Mouse (Mus musculus) MEL (cell line): ENCODE results near the gene Slfn4. TPM values are rescaled to one million over a fixed set of nuclear protein-coding genes. Genes with fewer than 3 reads are reported as not detected.

Experiments used
- DNase-seq: peaks from one replicate; pipeline ENCODE4 v3.0.0; 2011; ENCODE audit warnings: low read depth, low spot score
- H3K27ac ChIP-seq: 2 replicates; pipeline ENCODE4 v1.5.1; 2012; ENCODE audit warnings: low read depth, mild to moderate bottlenecking, control low read depth, low read length, moderate library complexity; ENCODE audit not compliant: control insufficient read depth
- H3K27me3 ChIP-seq, 2 experiments: fragments of 150-350 bp in 1 of 2; sonication (generic) in 1 of 2; 2 replicates each; pipeline ENCODE4 v1.6.1; 2012; ENCODE audit warnings: low read length in 2 of 2, mild to moderate bottlenecking in 2 of 2, improper control_type of control experiment in 1 of 2, moderate library complexity in 1 of 2; ENCODE audit not compliant: insufficient read depth in 2 of 2, control insufficient read depth in 1 of 2
- H3K36me3 ChIP-seq, 2 experiments: 2 replicates each; pipeline ENCODE4 v1.6.1; 2012 to 2014; ENCODE audit warnings: low read length in 2 of 2, improper control_type of control experiment in 1 of 2, inconsistent platforms in 1 of 2, mild to moderate bottlenecking in 1 of 2; ENCODE audit not compliant: insufficient read depth in 2 of 2, control insufficient read depth in 1 of 2
- H3K4me1 ChIP-seq, 2 experiments: fragments of 150-350 bp in 1 of 2; sonication (generic) in 1 of 2; 2 replicates each; pipeline ENCODE4 v1.6.1; 2012; ENCODE audit warnings: low read length in 2 of 2, improper control_type of control experiment in 1 of 2, mild to moderate bottlenecking in 1 of 2; ENCODE audit not compliant: insufficient read depth in 2 of 2, control insufficient read depth in 1 of 2
- H3K4me3 ChIP-seq, 2 experiments: fragments of 150-350 bp in 1 of 2; sonication (generic) in 1 of 2; 2 replicates each; pipeline ENCODE4 v1.5.1; 2012; ENCODE audit warnings: low read depth in 2 of 2, low read length in 2 of 2, mild to moderate bottlenecking in 2 of 2, moderate library complexity in 2 of 2, control low read depth in 1 of 2, improper control_type of control experiment in 1 of 2; ENCODE audit not compliant: control insufficient read depth in 1 of 2, insufficient read depth in 1 of 2
- H3K79me2 ChIP-seq: 2 replicates; pipeline ENCODE4 v1.6.1; 2012; ENCODE audit warnings: mild to moderate bottlenecking, low read length, moderate library complexity; ENCODE audit not compliant: control insufficient read depth, poor library complexity, insufficient read depth
- H3K9ac ChIP-seq: 2 replicates; pipeline ENCODE4 v1.6.1; 2012; ENCODE audit warnings: low read depth, mild to moderate bottlenecking, control low read depth, low read length, moderate library complexity; ENCODE audit not compliant: control insufficient read depth, poor library complexity, severe bottlenecking
- H3K9me3 ChIP-seq: fragments of 150-350 bp; sonication (generic); replicated peaks from 2 replicates; pipeline ENCODE4 v1.6.1; 2012; ENCODE audit warnings: mild to moderate bottlenecking, low read length, improper control_type of control experiment, moderate library complexity; ENCODE audit not compliant: insufficient read depth
- BHLHE40 ChIP-seq: IDR thresholded peaks from 2 replicates; pipeline ENCODE4 v1.6.1; 2012; ENCODE audit warnings: low read depth, mild to moderate bottlenecking, inconsistent platforms, low read length, improper control_type of control experiment, borderline replicate concordance
- CHD1 ChIP-seq: IDR thresholded peaks from 2 replicates; pipeline ENCODE4 v1.6.1; 2012; ENCODE audit warnings: low read depth, mild to moderate bottlenecking, inconsistent platforms, low read length, improper control_type of control experiment
- CHD2 ChIP-seq: IDR thresholded peaks from 2 replicates; pipeline ENCODE4 v1.6.1; 2011; ENCODE audit warnings: low read length, improper control_type of control experiment
- CTCF ChIP-seq, 3 experiments: IDR thresholded peaks in 2 of 3; conservative IDR thresholded peaks in 1 of 3; 2 replicates each; pipeline ENCODE4 v1.5.1; 2011 to 2012; ENCODE audit warnings: low read length in 3 of 3, low read depth in 2 of 3, mild to moderate bottlenecking in 2 of 3, improper control_type of control experiment in 1 of 3, inconsistent platforms in 1 of 3, mixed read lengths in 1 of 3, moderate library complexity in 1 of 3; ENCODE audit not compliant: control insufficient read depth in 1 of 3, insufficient read depth in 1 of 3, poor library complexity in 1 of 3, severe bottlenecking in 1 of 3
- E2F4 ChIP-seq: IDR thresholded peaks from 2 replicates; pipeline ENCODE4 v1.6.1; 2011; ENCODE audit warnings: low read depth, low read length, improper control_type of control experiment, borderline replicate concordance
- ELF1 ChIP-seq: IDR thresholded peaks from 2 replicates; pipeline ENCODE4 v1.6.1; 2014; ENCODE audit warnings: low read depth, mild to moderate bottlenecking, inconsistent platforms, low read length, improper control_type of control experiment, moderate library complexity
- EP300 ChIP-seq, 2 experiments: IDR thresholded peaks; 2 replicates each; pipeline ENCODE4 v1.6.1; 2011; ENCODE audit warnings: improper control_type of control experiment in 2 of 2, low read length in 2 of 2, low read depth in 1 of 2, mild to moderate bottlenecking in 1 of 2
- ETS1 ChIP-seq: IDR thresholded peaks from 2 replicates; pipeline ENCODE4 v1.6.1; 2012; ENCODE audit warnings: low read depth, mild to moderate bottlenecking, inconsistent platforms, low read length, improper control_type of control experiment, moderate library complexity
- GABPA ChIP-seq: IDR thresholded peaks from 2 replicates; pipeline ENCODE4 v1.6.1; 2012; ENCODE audit warnings: low read depth, mild to moderate bottlenecking, inconsistent platforms, low read length, improper control_type of control experiment, moderate library complexity
- GATA1 ChIP-seq: IDR thresholded peaks from 2 replicates; pipeline ENCODE4 v1.6.1; 2011; ENCODE audit warnings: low read depth, low read length, improper control_type of control experiment
- JUND ChIP-seq: IDR thresholded peaks from 2 replicates; pipeline ENCODE4 v1.6.1; 2011; ENCODE audit warnings: low read depth, mild to moderate bottlenecking, improper control_type of control experiment, low read length
- KAT2A ChIP-seq: conservative IDR thresholded peaks from 2 replicates; pipeline ENCODE4 v1.6.1; 2012; ENCODE audit warnings: low read depth, low read length, improper control_type of control experiment, inconsistent platforms
- MAFK ChIP-seq: IDR thresholded peaks from 2 replicates; pipeline ENCODE4 v1.6.1; 2011; ENCODE audit warnings: low read depth, mild to moderate bottlenecking, low read length, improper control_type of control experiment, borderline replicate concordance
- MAX ChIP-seq: IDR thresholded peaks from 2 replicates; pipeline ENCODE4 v1.6.1; 2011; ENCODE audit warnings: low read length, improper control_type of control experiment
- MAZ ChIP-seq: IDR thresholded peaks from 2 replicates; pipeline ENCODE4 v1.6.1; 2012; ENCODE audit warnings: low read depth, mild to moderate bottlenecking, inconsistent platforms, low read length, improper control_type of control experiment
- MEF2A ChIP-seq: IDR thresholded peaks from 2 replicates; pipeline ENCODE4 v1.6.1; 2014; ENCODE audit warnings: low read depth, mild to moderate bottlenecking, inconsistent platforms, low read length, improper control_type of control experiment; ENCODE audit not compliant: poor library complexity, insufficient replicate concordance, severe bottlenecking; ENCODE audit errors: extremely low read depth
- MXI1 ChIP-seq: IDR thresholded peaks from 2 replicates; pipeline ENCODE4 v1.6.1; 2011; ENCODE audit warnings: mild to moderate bottlenecking, low read depth, low read length, improper control_type of control experiment
- MYB ChIP-seq: IDR thresholded peaks from 2 replicates; pipeline ENCODE4 v1.6.1; 2011; ENCODE audit warnings: mild to moderate bottlenecking, low read depth, low read length, improper control_type of control experiment
- MYC ChIP-seq: IDR thresholded peaks from 2 replicates; pipeline ENCODE4 v1.6.1; 2011; ENCODE audit warnings: low read depth, mild to moderate bottlenecking, low read length, improper control_type of control experiment, moderate library complexity
- NELFE ChIP-seq: IDR thresholded peaks from 2 replicates; pipeline ENCODE4 v1.6.1; 2011; ENCODE audit warnings: low read depth, low read length, improper control_type of control experiment
- NRF1 ChIP-seq: IDR thresholded peaks from 2 replicates; pipeline ENCODE4 v1.6.1; 2014; ENCODE audit warnings: low read depth, mild to moderate bottlenecking, inconsistent platforms, low read length, improper control_type of control experiment, moderate library complexity; ENCODE audit not compliant: poor library complexity, insufficient read depth, severe bottlenecking
- POLR2A ChIP-seq, 2 experiments: IDR thresholded peaks; 2 replicates each; pipeline ENCODE4 v1.6.1; 2011 to 2012; ENCODE audit warnings: low read length in 2 of 2, mild to moderate bottlenecking in 2 of 2, control low read depth in 1 of 2, improper control_type of control experiment in 1 of 2, low read depth in 1 of 2, moderate library complexity in 1 of 2; ENCODE audit not compliant: control insufficient read depth in 1 of 2, insufficient read depth in 1 of 2, poor library complexity in 1 of 2
- POLR2AphosphoS2 ChIP-seq: IDR thresholded peaks from 2 replicates; pipeline ENCODE4 v1.6.1; 2011; ENCODE audit warnings: low read length, improper control_type of control experiment
- RAD21 ChIP-seq: IDR thresholded peaks from 2 replicates; pipeline ENCODE4 v1.6.1; 2011; ENCODE audit warnings: mild to moderate bottlenecking, low read depth, low read length, improper control_type of control experiment
- RCOR1 ChIP-seq: IDR thresholded peaks from 2 replicates; pipeline ENCODE4 v1.6.1; 2012; ENCODE audit warnings: low read depth, mild to moderate bottlenecking, inconsistent platforms, low read length, improper control_type of control experiment
- SIN3A ChIP-seq: IDR thresholded peaks from 2 replicates; pipeline ENCODE4 v1.6.1; 2012; ENCODE audit warnings: low read length, improper control_type of control experiment, inconsistent platforms
- SMC3 ChIP-seq: IDR thresholded peaks from 2 replicates; pipeline ENCODE4 v1.6.1; 2011; ENCODE audit warnings: low read depth, low read length, improper control_type of control experiment
- TAL1 ChIP-seq: IDR thresholded peaks from 2 replicates; pipeline ENCODE4 v1.6.1; 2012; ENCODE audit warnings: mild to moderate bottlenecking, inconsistent platforms, low read length, moderate library complexity, mixed read lengths
- TBP ChIP-seq: IDR thresholded peaks from 2 replicates; pipeline ENCODE4 v1.8.0; 2011; ENCODE audit warnings: low read depth, low read length, improper control_type of control experiment
- TCF12 ChIP-seq: IDR thresholded peaks from 2 replicates; pipeline ENCODE4 v1.6.1; 2014; ENCODE audit warnings: low read depth, mild to moderate bottlenecking, inconsistent platforms, low read length, improper control_type of control experiment, moderate library complexity
- UBTF ChIP-seq: IDR thresholded peaks from 2 replicates; pipeline ENCODE4 v1.6.1; 2012; ENCODE audit warnings: low read depth, mild to moderate bottlenecking, inconsistent platforms, low read length, improper control_type of control experiment, moderate library complexity, borderline replicate concordance; ENCODE audit not compliant: insufficient read depth
- USF1 ChIP-seq: IDR thresholded peaks from 2 replicates; pipeline ENCODE4 v1.6.1; 2014; ENCODE audit warnings: low read depth, mild to moderate bottlenecking, inconsistent platforms, low read length, improper control_type of control experiment, moderate library complexity
- USF2 ChIP-seq, 2 experiments: IDR thresholded peaks; 2 replicates each; pipeline ENCODE4 v1.6.1; 2011 to 2012; ENCODE audit warnings: improper control_type of control experiment in 2 of 2, low read length in 2 of 2, borderline replicate concordance in 1 of 2, inconsistent platforms in 1 of 2, low read depth in 1 of 2, mild to moderate bottlenecking in 1 of 2; ENCODE audit not compliant: insufficient read depth in 1 of 2
- ZC3H11A ChIP-seq: IDR thresholded peaks from 2 replicates; pipeline ENCODE4 v1.6.1; 2012; ENCODE audit warnings: low read depth, mild to moderate bottlenecking, inconsistent platforms, low read length, improper control_type of control experiment
- ZKSCAN1 ChIP-seq: IDR thresholded peaks from 2 replicates; pipeline ENCODE4 v1.6.1; 2012; ENCODE audit warnings: low read depth, mild to moderate bottlenecking, inconsistent platforms, low read length, improper control_type of control experiment, moderate library complexity
- ZMIZ1 ChIP-seq: IDR thresholded peaks from 2 replicates; pipeline ENCODE4 v1.6.1; 2012; ENCODE audit warnings: low read depth, mild to moderate bottlenecking, inconsistent platforms, low read length, improper control_type of control experiment, moderate library complexity
- ZNF384 ChIP-seq: IDR thresholded peaks from 2 replicates; pipeline ENCODE4 v1.6.1; 2012; ENCODE audit warnings: low read depth, mild to moderate bottlenecking, inconsistent platforms, low read length, improper control_type of control experiment
- polyA plus RNA-seq, 2 experiments: library from polyadenylated mRNA; stranded (reverse) in 1 of 2; unstranded in 1 of 2; fragments of >175 nt in 1 of 2; fragments of >200 nt in 1 of 2; gene quantifications; 2 replicates each; pipeline versions ENCODE4 v1.2.1 to v1.2.4; 2012; ENCODE audit warnings: low replicate concordance in 2 of 2, low read depth in 1 of 2; ENCODE audit not compliant: insufficient read length in 2 of 2, insufficient read depth in 1 of 2, missing spikeins in 1 of 2
- total RNA-seq: library from RNA; depleted of rRNA; stranded (reverse); fragments of 300-350 nt; gene quantifications from 2 replicates; pipeline ENCODE4 v1.2.3, GENCODE M21; 2012

Slfn4 gene
- total and polyA plus RNA-seq, 3 experiments = 0.04 TPM; not detected in 2

DNA sequence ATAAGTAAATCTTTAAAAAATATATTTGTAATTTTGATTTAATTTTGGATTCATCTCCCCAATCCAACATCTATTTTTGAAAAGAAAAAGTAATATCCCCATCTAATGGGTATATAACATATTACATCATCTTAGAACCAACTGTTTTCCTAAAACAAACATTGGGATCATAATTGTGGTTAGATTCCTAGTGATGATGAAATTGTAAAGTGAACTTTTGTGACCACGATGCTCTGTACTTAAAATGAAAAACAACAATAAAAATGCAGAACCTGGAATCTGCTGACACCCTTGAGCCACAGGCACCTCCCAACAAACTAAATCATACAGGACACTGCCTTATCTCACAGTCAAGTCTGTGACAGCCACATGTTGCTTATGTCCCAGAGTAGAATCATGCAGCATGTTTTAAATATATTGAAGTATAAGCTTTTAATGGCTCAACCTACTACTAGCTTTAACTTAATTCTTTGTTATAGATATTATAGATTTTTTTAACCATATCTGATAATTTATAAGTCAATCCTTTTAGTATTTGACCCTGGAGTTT lies 46.4 kb downstream of the Slfn4 start:
- H3K79me2 ChIP-seq = peaks cover 21% of the 10 kb centered on the region
- TF ChIP-seq MAFK = no peak
- TF ChIP-seq RAD21 = no peak
- peak; percentile 45; the same call in 1 of the 2 replicates for TF ChIP-seq MAX
- no peak for TF ChIP-seq ZNF384
- TF ChIP-seq NRF1 = no peak
- no peak for TF ChIP-seq UBTF
- TF ChIP-seq POLR2A (IDR thresholded peaks at IDR 0.05; ENCODE audit: control insufficient read depth in 1 of 2, insufficient read depth in 1 of 2, low read depth in 1 of 2, low read length in 2 of 2, poor library complexity in 1 of 2) = no peak
- no peak for TF ChIP-seq CHD2
- no peak for TF ChIP-seq E2F4
- no peak for TF ChIP-seq TBP
- TF ChIP-seq MYB = no peak
- 0 out of 2 replicates have a peak, but pooled peaks have one; percentile 24 for TF ChIP-seq ETS1
- TF ChIP-seq ELF1 = no peak
- no peak for TF ChIP-seq CHD1
- 0 out of 4 replicates have a peak, but pooled peaks of 1 of the 2 experiments have one; percentile 11 for TF ChIP-seq EP300 (IDR thresholded peaks at IDR 0.05; ENCODE audit: low read depth in 1 of 2, low read length in 2 of 2)
- peak; percentile 53; the same call in 1 of the 2 replicates for TF ChIP-seq MXI1
- TF ChIP-seq TCF12 = no peak
- TF ChIP-seq SIN3A = peak; percentile 61
- TF ChIP-seq ZC3H11A = no peak
- no peak for TF ChIP-seq GABPA
- TF ChIP-seq USF1 = no peak
- no peak for TF ChIP-seq POLR2AphosphoS2
- no peak for TF ChIP-seq NELFE
- no peak for TF ChIP-seq ZKSCAN1
- no peak for TF ChIP-seq MEF2A
- no peak for TF ChIP-seq SMC3
- TF ChIP-seq RCOR1 = no peak
- TF ChIP-seq TAL1 = no peak
- peak; percentile 34; the same call in 1 of the 2 replicates for TF ChIP-seq MYC
- peak; percentile 33; the same call in 1 of the 2 replicates for TF ChIP-seq GATA1
- no peak for TF ChIP-seq MAZ
- no peak for TF ChIP-seq JUND
- no peak for TF ChIP-seq CTCF (IDR thresholded peaks at IDR 0.05 in 2 of 3, conservative IDR thresholded peaks at IDR 0.05 in 1 of 3; ENCODE audit: control insufficient read depth in 1 of 3, insufficient read depth in 1 of 3, low read depth in 2 of 3, low read length in 3 of 3, poor library complexity in 1 of 3, severe bottlenecking in 1 of 3)
- TF ChIP-seq KAT2A = no peak
- TF ChIP-seq BHLHE40 = no peak
- no peak for TF ChIP-seq USF2 (IDR thresholded peaks at IDR 0.05; ENCODE audit: borderline replicate concordance in 1 of 2, insufficient read depth in 1 of 2, low read depth in 1 of 2, low read length in 2 of 2)
- no peak for TF ChIP-seq ZMIZ1

More for the DNA sequence above, 46.4 kb downstream of the Slfn4 start:
- H3K27ac ChIP-seq = no peak overlapping the region
- peak; percentile 56 for DNase-seq
- H3K36me3 ChIP-seq = peaks cover 4 to 12% of the 10 kb centered on the region in 2 experiments
- H3K27me3 ChIP-seq = peaks cover 0 to 5% of the 10 kb centered on the region in 2 experiments; a peak in 2 of 4 replicates
- peaks cover 0 to 6% of the 10 kb centered on the region in 2 experiments for H3K4me1 ChIP-seq
- H3K9ac ChIP-seq = no peak overlapping the region
- no peaks in the 10 kb centered on the region for H3K9me3 ChIP-seq
- H3K4me3 ChIP-seq = no peak overlapping the region
